Mouse (Mus musculus): ENCODE measurements around the gene Gm49354. TPM values are rescaled to one million over a fixed set of nuclear protein-coding genes. Genes with fewer than 3 reads are reported as not detected.
A peak's percentile ranks its signal among the peaks of the same experiment; 100 is the strongest.

Gm49354 gene
- not detected in 2 replicates for polyA plus RNA-seq (2014; fragmentation: Nextera tagmentation; extraction: Ambion mirVana)

DNA sequence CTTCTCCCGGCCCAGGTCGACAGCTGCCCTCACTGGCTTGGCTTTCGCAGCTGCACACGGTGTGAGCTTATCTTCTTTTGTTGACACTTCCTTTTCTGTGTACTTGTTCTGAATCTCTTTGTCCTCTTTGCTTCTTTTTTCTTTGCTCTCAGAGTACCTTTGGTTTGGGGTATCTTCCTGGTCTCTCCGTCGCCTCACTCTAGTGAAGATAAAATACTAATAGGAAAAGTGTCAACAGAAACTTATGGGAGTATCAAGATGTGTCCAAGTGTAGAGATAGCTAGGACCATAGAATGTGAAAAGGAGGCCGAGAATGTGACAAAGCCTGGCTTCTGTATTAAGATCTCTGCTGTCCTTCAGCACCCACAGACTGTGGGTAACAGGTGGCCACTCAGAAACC, at the start of gene Gm49354:
Gene Gm49354, minus strand, starts transcription at position 101 of the 400 bp plus-strand sequence.
- 94% methylated on average over 7 of the region's 7 CpGs for WGBS
- Histone ChIP-seq H3K4me3 (ENCODE audit: low read depth, low read length) (no peak within 1 kb of the TSS), H3K9ac (ENCODE audit: low read depth, low read length) (no peak within 1 kb of the TSS), H3K9me3 (ENCODE audit: control insufficient read depth, low read length) (no peaks in the 10 kb centered on the region), H3K4me2 (ENCODE audit: low read depth, low read length) (no peak within 1 kb of the TSS), H3K27me3 (replicated peaks; ENCODE audit: control insufficient read depth, insufficient read depth, low read length) (no peaks in the 10 kb centered on the region), H3K36me3 (ENCODE audit: control insufficient read depth, insufficient read depth, low read length) (peaks cover 99% of the 10 kb centered on the region), H3K27ac (replicated peaks; ENCODE audit: low read depth, low read length) (no peak within 1 kb of the TSS), H3K4me1 (ENCODE audit: control insufficient read depth, insufficient read depth, low read length) (no peaks in the 10 kb centered on the region)
- no peak for ATAC-seq (ENCODE audit: low read depth)
- DNase-seq (ENCODE audit: low spot score) = no peak

GRCm38 (mm10) chr13:59825966-59826365, 43.9 kb upstream of the Gm49354 start:
- Histone ChIP-seq H3K9ac (ENCODE audit: low read depth, low read length) (no peak overlapping the region), H3K9me3 (ENCODE audit: control insufficient read depth, low read length) (no peaks in the 10 kb centered on the region), H3K27ac (replicated peaks; ENCODE audit: low read depth, low read length) (no peak overlapping the region), H3K36me3 (ENCODE audit: control insufficient read depth, insufficient read depth, low read length) (0 out of 2 replicates have a peak, but pooled peaks cover 6% of the 10 kb centered on the region), H3K4me3 (ENCODE audit: low read depth, low read length) (no peak overlapping the region), H3K4me2 (ENCODE audit: low read depth, low read length) (no peak overlapping the region), H3K4me1 (ENCODE audit: control insufficient read depth, insufficient read depth, low read length) (peaks cover 10% of the 10 kb centered on the region), H3K27me3 (replicated peaks; ENCODE audit: control insufficient read depth, insufficient read depth, low read length) (no peaks in the 10 kb centered on the region)
- ATAC-seq (ENCODE audit: low read depth) = no peak
- no peak for DNase-seq (ENCODE audit: low spot score)

GRCm38 (mm10) chr13:59822507-59823462, 40.7 kb upstream of the Gm49354 start, which contains the start of gene Tut7:
Gene Tut7, minus strand, starts transcription at chr13:59823147.
- Histone ChIP-seq H3K9me3 (ENCODE audit: control insufficient read depth, low read length) (no peaks in the 10 kb centered on the region), H3K36me3 (ENCODE audit: control insufficient read depth, insufficient read depth, low read length) (peaks cover 19% of the 10 kb centered on the region), H3K27ac (replicated peaks; ENCODE audit: low read depth, low read length) (peak within 1 kb of the TSS; percentile 93), H3K4me3 (ENCODE audit: low read depth, low read length) (peak within 1 kb of the TSS; percentile 97), H3K4me2 (ENCODE audit: low read depth, low read length) (peak within 1 kb of the TSS; percentile 74), H3K27me3 (replicated peaks; ENCODE audit: control insufficient read depth, insufficient read depth, low read length) (no peaks in the 10 kb centered on the region), H3K4me1 (ENCODE audit: control insufficient read depth, insufficient read depth, low read length) (peaks cover 30% of the 10 kb centered on the region), H3K9ac (ENCODE audit: low read depth, low read length) (peak within 1 kb of the TSS; percentile 93)
- DNase-seq (ENCODE audit: low spot score) (peak; percentile 97), ATAC-seq (ENCODE audit: low read depth) (peak; percentile 98)
- under 1% methylated on average over 60 of the region's 100 CpGs for whole genome bisulfite sequencing

DNA sequence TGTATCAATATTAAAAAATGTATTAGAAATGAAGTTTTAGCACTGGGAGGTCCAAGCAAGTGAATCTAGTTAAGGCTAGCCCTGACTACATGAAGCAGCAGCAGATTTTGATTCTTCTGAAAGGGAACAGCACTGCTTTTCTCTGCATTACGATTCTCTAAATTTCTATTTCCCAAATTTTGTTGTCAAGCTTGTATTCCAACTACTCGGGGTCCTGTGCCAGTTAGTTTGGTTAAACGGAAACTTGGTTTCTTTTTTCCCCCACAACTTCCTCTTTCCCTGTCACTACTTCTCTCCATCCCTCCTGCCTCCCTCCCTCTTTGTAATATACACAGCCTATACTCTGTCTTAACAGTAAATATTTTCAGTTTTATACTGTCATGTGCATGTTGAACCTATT, 38.8 kb upstream of the Gm49354 start:
- peaks cover 30% of the 10 kb centered on the region for H3K4me1 ChIP-seq (ENCODE audit: control insufficient read depth, insufficient read depth, low read length)
- H3K36me3 ChIP-seq (ENCODE audit: control insufficient read depth, insufficient read depth, low read length) = peaks cover 37% of the 10 kb centered on the region
- H3K27me3 ChIP-seq (replicated peaks; ENCODE audit: control insufficient read depth, insufficient read depth, low read length) = no peaks in the 10 kb centered on the region
- no peak overlapping the region for H3K27ac ChIP-seq (replicated peaks; ENCODE audit: low read depth, low read length)
- peak overlapping the region; percentile 74 for H3K4me2 ChIP-seq (ENCODE audit: low read depth, low read length)
- WGBS = 65% methylated on average over 3 of the region's 3 CpGs
- ATAC-seq (ENCODE audit: low read depth) (no peak), DNase-seq (ENCODE audit: low spot score) (no peak)
- H3K9ac ChIP-seq (ENCODE audit: low read depth, low read length) = 0 out of 2 replicates have a peak overlapping the region, but pooled peaks have one; percentile 11
- peak overlapping the region; percentile 97 for H3K4me3 ChIP-seq (ENCODE audit: low read depth, low read length)
- H3K9me3 ChIP-seq (ENCODE audit: control insufficient read depth, low read length) = no peaks in the 10 kb centered on the region

DNA sequence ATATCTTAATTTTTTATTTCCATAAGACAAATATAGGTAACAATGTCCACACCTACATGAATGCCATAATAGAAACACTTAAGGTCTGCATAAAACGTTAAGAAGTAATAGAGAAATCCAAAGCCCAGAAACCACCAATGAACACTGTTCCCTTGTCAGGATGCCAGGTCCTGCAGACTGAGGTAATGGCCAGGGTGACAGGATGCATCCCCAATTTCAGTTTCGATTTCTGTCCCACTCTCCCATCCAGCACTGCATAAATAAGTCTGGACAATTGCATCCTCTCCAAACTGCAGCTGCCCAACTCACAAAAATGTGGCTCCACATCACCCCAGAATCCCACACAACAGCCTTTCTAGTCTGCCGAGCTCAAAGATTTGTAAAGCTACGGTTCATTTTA, 38.1 kb upstream of the Gm49354 start:
- H3K27ac ChIP-seq (replicated peaks; ENCODE audit: low read depth, low read length) = no peak overlapping the region
- DNase-seq (ENCODE audit: low spot score) = no peak
- H3K36me3 ChIP-seq (ENCODE audit: control insufficient read depth, insufficient read depth, low read length) = peaks cover 44% of the 10 kb centered on the region
- H3K27me3 ChIP-seq (replicated peaks; ENCODE audit: control insufficient read depth, insufficient read depth, low read length) = no peaks in the 10 kb centered on the region
- no peak for ATAC-seq (ENCODE audit: low read depth)
- H3K4me3 ChIP-seq (ENCODE audit: low read depth, low read length) = peak overlapping the region; percentile 13; the same call in 1 of the 2 replicates
- no peaks in the 10 kb centered on the region for H3K9me3 ChIP-seq (ENCODE audit: control insufficient read depth, low read length)
- H3K9ac ChIP-seq (ENCODE audit: low read depth, low read length) = peak overlapping the region; percentile 34; the same call in 1 of the 2 replicates
- H3K4me1 ChIP-seq (ENCODE audit: control insufficient read depth, insufficient read depth, low read length) = peaks cover 30% of the 10 kb centered on the region
- peak overlapping the region; percentile 74 for H3K4me2 ChIP-seq (ENCODE audit: low read depth, low read length)
- 64% methylated on average over 4 of the region's 4 CpGs for WGBS

DNA sequence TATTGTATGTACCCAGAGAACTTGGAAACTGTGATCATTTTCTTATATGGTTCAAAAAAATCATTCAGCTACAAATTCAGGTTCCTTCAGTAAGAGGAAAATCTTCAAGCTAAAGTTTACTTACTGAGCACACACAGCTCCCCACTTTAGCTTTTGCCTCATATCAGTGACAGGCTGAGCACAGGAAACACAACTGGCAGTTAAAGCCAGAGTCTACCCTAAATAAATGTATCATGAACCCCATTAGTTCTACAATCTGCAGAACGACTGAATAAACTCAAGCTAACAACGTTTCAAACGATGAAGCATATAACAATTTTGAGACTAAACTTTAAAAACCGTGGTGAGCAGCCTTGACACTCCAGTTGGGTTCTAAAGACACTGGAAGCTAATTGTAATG, 35.3 kb upstream of the Gm49354 start:
- WGBS = 88% methylated on average over 4 of the region's 4 CpGs
- ATAC-seq (ENCODE audit: low read depth) (no peak), DNase-seq (ENCODE audit: low spot score) (no peak)
- Histone ChIP-seq H3K27me3 (replicated peaks; ENCODE audit: control insufficient read depth, insufficient read depth, low read length) (no peaks in the 10 kb centered on the region), H3K36me3 (ENCODE audit: control insufficient read depth, insufficient read depth, low read length) (peaks cover 69% of the 10 kb centered on the region), H3K27ac (replicated peaks; ENCODE audit: low read depth, low read length) (no peak overlapping the region), H3K9me3 (ENCODE audit: control insufficient read depth, low read length) (no peaks in the 10 kb centered on the region), H3K9ac (ENCODE audit: low read depth, low read length) (no peak overlapping the region), H3K4me1 (ENCODE audit: control insufficient read depth, insufficient read depth, low read length) (peaks cover 30% of the 10 kb centered on the region), H3K4me3 (ENCODE audit: low read depth, low read length) (no peak overlapping the region), H3K4me2 (ENCODE audit: low read depth, low read length) (no peak overlapping the region)

- Histone ChIP-seq H3K36me3 (ENCODE audit: control insufficient read depth, insufficient read depth, low read length) (peaks cover 92% of the 10 kb centered on the region), H3K9me3 (ENCODE audit: control insufficient read depth, low read length) (no peaks in the 10 kb centered on the region), H3K9ac (ENCODE audit: low read depth, low read length) (no peak overlapping the region), H3K4me3 (ENCODE audit: low read depth, low read length) (no peak overlapping the region), H3K4me1 (ENCODE audit: control insufficient read depth, insufficient read depth, low read length) (peaks cover 1% of the 10 kb centered on the region; the same call in 1 of the 2 replicates), H3K27ac (replicated peaks; ENCODE audit: low read depth, low read length) (no peak overlapping the region), H3K4me2 (ENCODE audit: low read depth, low read length) (no peak overlapping the region), H3K27me3 (replicated peaks; ENCODE audit: control insufficient read depth, insufficient read depth, low read length) (no peaks in the 10 kb centered on the region)
- DNase-seq (ENCODE audit: low spot score) (no peak), ATAC-seq (ENCODE audit: low read depth) (no peak)
- WGBS = 82% methylated on average over 6 of the region's 6 CpGs
These were observed 32.1 kb upstream of the Gm49354 start for GRCm38 (mm10) chr13:59814109-59814591.

GRCm38 (mm10) chr13:59811581-59811980, 29.5 kb upstream of the Gm49354 start:
- Histone ChIP-seq H3K27me3 (replicated peaks; ENCODE audit: control insufficient read depth, insufficient read depth, low read length) (no peaks in the 10 kb centered on the region), H3K4me3 (ENCODE audit: low read depth, low read length) (no peak overlapping the region), H3K27ac (replicated peaks; ENCODE audit: low read depth, low read length) (no peak overlapping the region), H3K4me1 (ENCODE audit: control insufficient read depth, insufficient read depth, low read length) (no peaks in the 10 kb centered on the region), H3K9ac (ENCODE audit: low read depth, low read length) (no peak overlapping the region), H3K4me2 (ENCODE audit: low read depth, low read length) (no peak overlapping the region), H3K9me3 (ENCODE audit: control insufficient read depth, low read length) (no peaks in the 10 kb centered on the region), H3K36me3 (ENCODE audit: control insufficient read depth, insufficient read depth, low read length) (peaks cover 96% of the 10 kb centered on the region)
- DNase-seq (ENCODE audit: low spot score) (no peak), ATAC-seq (ENCODE audit: low read depth) (no peak)
- 96% methylated on average over 3 of the region's 3 CpGs for WGBS
